Comparison of ENCODE assay signal across 8 mouse cellular contexts in the genomic region with DNA sequence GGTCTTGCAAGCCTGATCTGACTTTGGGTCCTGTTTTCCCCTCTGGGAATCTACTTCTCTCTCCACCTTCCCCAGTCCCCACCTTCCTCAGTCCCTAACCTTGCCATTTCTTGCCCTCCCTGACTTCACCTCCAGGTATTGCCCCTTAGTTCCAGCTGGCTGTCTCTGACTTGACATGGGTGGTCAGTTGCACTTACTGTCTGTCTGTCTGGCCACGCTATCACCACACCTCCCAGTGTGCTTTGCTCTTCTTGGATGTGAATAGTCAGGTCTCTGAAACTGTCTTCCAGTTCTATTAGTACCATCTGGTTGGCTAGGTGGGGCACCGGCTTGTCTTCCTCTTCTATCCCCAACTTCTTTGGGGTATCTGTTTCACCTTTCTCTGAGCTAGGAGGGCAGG. TPM values are rescaled to one million over a fixed set of nuclear protein-coding genes. Genes with fewer than 3 reads are reported as not detected.
DNase-seq lines count a peak whose midpoint lies in the region; ATAC-seq and TF ChIP-seq lines count a peak whose summit lies in the region.

No protein-coding gene starts in this region.

- H3K9me3 ChIP-seq in lung, embryonic 15.5 days = no peaks in the 10 kb centered on the region
- no peaks in the 10 kb centered on the region for H3K9me3 ChIP-seq in forebrain, embryonic 12.5 days
- no peaks in the 10 kb centered on the region for H3K9me3 ChIP-seq in limb, embryonic 11.5 days (ENCODE audit: control insufficient read depth, low read length)

- peak overlapping the region; percentile 84 for H3K4me2 ChIP-seq in lung, embryonic 15.5 days
- peak overlapping the region; percentile 79 for H3K4me2 ChIP-seq in forebrain, embryonic 12.5 days
- peak overlapping the region; percentile 83 for H3K4me2 ChIP-seq in limb, embryonic 11.5 days (ENCODE audit: low read depth, severe bottlenecking)

- no peak for TF ChIP-seq POLR2A in olfactory bulb, adult 2 months (IDR thresholded peaks at IDR 0.05; ENCODE audit: insufficient read depth, low read depth, low read length)

- peak overlapping the region; percentile 86 for H3K4me3 ChIP-seq in lung, embryonic 15.5 days
- peak overlapping the region; percentile 91 for H3K4me3 ChIP-seq in forebrain, embryonic 12.5 days (replicated peaks)
- peak overlapping the region; percentile 70 for H3K4me3 ChIP-seq in limb, embryonic 11.5 days (ENCODE audit: low read depth, low read length)
- H3K4me3 ChIP-seq in olfactory bulb, adult 2 months (ENCODE audit: insufficient read depth, low read depth, low read length) = peak overlapping the region; percentile 63

- H3K9ac ChIP-seq in lung, embryonic 15.5 days = peak overlapping the region; percentile 72
- H3K9ac ChIP-seq in forebrain, embryonic 12.5 days = peak overlapping the region; percentile 89
- no peak overlapping the region for H3K9ac ChIP-seq in limb, embryonic 11.5 days (ENCODE audit: low read length)

- no peak for TF ChIP-seq CTCF in olfactory bulb, adult 2 months (IDR thresholded peaks at IDR 0.05; ENCODE audit: insufficient read depth, low read depth, low read length)

- no peaks in the 10 kb centered on the region for H3K36me3 ChIP-seq in lung, embryonic 15.5 days
- 0 out of 2 replicates have a peak, but pooled peaks cover 7% of the 10 kb centered on the region for H3K36me3 ChIP-seq in forebrain, embryonic 12.5 days (replicated peaks)
- H3K36me3 ChIP-seq in limb, embryonic 11.5 days (ENCODE audit: control insufficient read depth, insufficient read depth, low read length) = no peaks in the 10 kb centered on the region

- DNase-seq in lung, postnatal 10 days = no peak
- DNase-seq in limb, embryonic 11.5 days (ENCODE audit: low spot score) = no peak
- DNase-seq in adrenal gland, postnatal 14 days = no peak
- DNase-seq in left cerebral cortex, postnatal 36 days (ENCODE audit: low spot score in 2 of 2) = no peak

- intact Hi-C loops in left cerebral cortex, postnatal 36 days (cut with DNase I) = loop anchor here (2.0 to 10.0 kb wide), 5 partner anchors 60 to 501 kb away; no protein-coding TSS in a partner anchor

- 33% methylated on average over 2 of the region's 2 CpGs for WGBS in lung, embryonic 15.5 days
- 32% methylated on average over 2 of the region's 2 CpGs for WGBS in forebrain, embryonic 12.5 days
- 29% methylated on average over 2 of the region's 2 CpGs for WGBS in limb, embryonic 11.5 days
- 8% methylated on average over 2 of the region's 2 CpGs for WGBS in olfactory bulb, adult 2 months

- peaks cover 8% of the 10 kb centered on the region; the same call in 1 of the 2 replicates for H3K27me3 ChIP-seq in lung, embryonic 15.5 days
- peaks cover 9% of the 10 kb centered on the region for H3K27me3 ChIP-seq in forebrain, embryonic 12.5 days
- H3K27me3 ChIP-seq in limb, embryonic 11.5 days (ENCODE audit: control insufficient read depth, insufficient read depth, low read length) = no peaks in the 10 kb centered on the region

- no peak for ATAC-seq in lung, embryonic 15.5 days (ENCODE audit: borderline replicate concordance, extremely low read depth, low FRiP score, low TSS enrichment)
- ATAC-seq in forebrain, embryonic 12.5 days (ENCODE audit: low FRiP score) = no peak
- peak; percentile 8; the same call in 1 of the 2 replicates for ATAC-seq in limb, embryonic 11.5 days (ENCODE audit: insufficient number of reproducible peaks, low FRiP score, low TSS enrichment, low read depth)
- no peak for ATAC-seq in inflammation-experienced regulatory T-cells, adult 6 months

- H3K4me1 ChIP-seq in lung, embryonic 15.5 days = peaks cover 19% of the 10 kb centered on the region
- H3K4me1 ChIP-seq in forebrain, embryonic 12.5 days = peaks cover 39% of the 10 kb centered on the region
- H3K4me1 ChIP-seq in limb, embryonic 11.5 days (ENCODE audit: control insufficient read depth, insufficient read depth, low read length) = peaks cover 10% of the 10 kb centered on the region
- H3K4me1 ChIP-seq in olfactory bulb, adult 2 months (ENCODE audit: control insufficient read depth, insufficient read depth, low read length) = peaks cover 15% of the 10 kb centered on the region

- H3K27ac ChIP-seq in lung, embryonic 15.5 days = no peak overlapping the region
- H3K27ac ChIP-seq in forebrain, embryonic 12.5 days = no peak overlapping the region
- H3K27ac ChIP-seq in limb, embryonic 11.5 days (replicated peaks; ENCODE audit: low read depth, low read length) = no peak overlapping the region
- H3K27ac ChIP-seq in olfactory bulb, adult 2 months (ENCODE audit: insufficient read depth, low read depth, low read length) = no peak overlapping the region; the same call in 1 of the 2 replicates

RNA-seq across cellular contexts. Expression of gene Xylt1, which starts 1.2 kb away (rescaled TPM):
- polyA plus RNA-seq in lung, embryonic 15.5 days (2015; fragmentation: Nextera tagmentation; extraction: Ambion mirVana) = 0.81 and 1.0 TPM in 2 replicates
- polyA plus RNA-seq in forebrain, embryonic 12.5 days (2016; fragmentation: Nextera tagmentation; extraction: Ambion mirVana) = 3.4 and 5.0 TPM in 2 replicates
- polyA plus RNA-seq in limb, embryonic 11.5 days (2014; fragmentation: Nextera tagmentation; extraction: Ambion mirVana) = 1.4 and 1.6 TPM in 2 replicates
- not detected in 2 replicates for polyA plus RNA-seq in olfactory bulb, adult 2 months (2012; ENCODE audit: insufficient read depth, insufficient read length, low replicate concordance, missing spikeins)
- polyA plus RNA-seq in inflammation-experienced regulatory T-cells, adult 6 months (2017; shearing (Covaris generic)) = 1 to 10 TPM; 2.2 to 3.6 (median 2.8) TPM
- 5.7 and 8.4 TPM in 2 replicates for total RNA-seq in adrenal gland, postnatal 14 days (2021)
- 10 to 100 TPM; 46.0 to 59.0 TPM for total RNA-seq in left cerebral cortex, postnatal 36 days (2021)
